Mouse (Mus musculus): ENCODE measurements around the gene Il17re. TPM values are rescaled to one million over a fixed set of nuclear protein-coding genes. Genes with fewer than 3 reads are reported as not detected.

Gene Il17re
- polyA plus RNA-seq, 1 experiment from 2014 or later, result 3.6 TPM

GRCm38 (mm10) chr6:113478906-113479305, 20.6 kb downstream of the Il17re start:
- Histone ChIP-seq H3K27me3 (ENCODE audit: insufficient read depth, poor library complexity, severe bottlenecking) (peaks cover 70% of the 10 kb centered on the region), H3K36me3 (no peaks in the 10 kb centered on the region)
- no peak for DNase-seq (ENCODE audit: low spot score)

GRCm38 (mm10) chr6:113480555-113481373, 22.5 kb downstream of the Il17re start:
- H3K27me3 ChIP-seq (ENCODE audit: insufficient read depth, poor library complexity, severe bottlenecking), result peaks cover 61% of the 10 kb centered on the region
- H3K4me1 ChIP-seq, result peaks cover 29% of the 10 kb centered on the region
- H3K27ac ChIP-seq, result no peak overlapping the region
- no peaks in the 10 kb centered on the region for H3K9me3 ChIP-seq
- 56% methylated on average over 18 of the region's 18 CpGs for WGBS
- H3K4me3 ChIP-seq, result no peak overlapping the region
- no peak for DNase-seq (ENCODE audit: low spot score)
- no peaks in the 10 kb centered on the region for H3K36me3 ChIP-seq

More at GRCm38 (mm10) chr6:113478906-113479305, 20.6 kb downstream of the Il17re start:
- WGBS, result 86% methylated on average over 10 of the region's 10 CpGs
- no peak overlapping the region for H3K27ac ChIP-seq
- no peak overlapping the region for H3K4me3 ChIP-seq
- no peaks in the 10 kb centered on the region for H3K9me3 ChIP-seq
- peaks cover 24% of the 10 kb centered on the region for H3K4me1 ChIP-seq

GRCm38 (mm10) chr6:113482477-113483099, 24.3 kb downstream of the Il17re start:
- no peaks in the 10 kb centered on the region for H3K9me3 ChIP-seq
- DNase-seq (ENCODE audit: low spot score), result peak; percentile 85
- 1% methylated on average over 65 of the region's 65 CpGs for WGBS
- peaks cover 45% of the 10 kb centered on the region for H3K27me3 ChIP-seq (ENCODE audit: insufficient read depth, poor library complexity, severe bottlenecking)
- H3K36me3 ChIP-seq, result peaks cover 6% of the 10 kb centered on the region; the same call in 1 of the 2 replicates
- H3K4me1 ChIP-seq, result peaks cover 29% of the 10 kb centered on the region
- H3K27ac ChIP-seq, result peak overlapping the region; percentile 93
- H3K4me3 ChIP-seq, result peak overlapping the region; percentile 77

- Histone ChIP-seq H3K27ac (peak within 1 kb of the TSS; percentile 93), H3K4me3 (peak within 1 kb of the TSS; percentile 77), H3K27me3 (ENCODE audit: insufficient read depth, poor library complexity, severe bottlenecking) (peaks cover 42% of the 10 kb centered on the region), H3K36me3 (peaks cover 12% of the 10 kb centered on the region), H3K9me3 (no peaks in the 10 kb centered on the region), H3K4me1 (peaks cover 29% of the 10 kb centered on the region)
- under 1% methylated on average over 26 of the region's 26 CpGs for WGBS
- peak; percentile 98 for DNase-seq (ENCODE audit: low spot score)
Observed at GRCm38 (mm10) chr6:113483100-113483615, 24.9 kb downstream of the Il17re start, which contains the start of gene Creld1. Gene Creld1, plus strand, starts transcription at chr6:113483297.

GRCm38 (mm10) chr6:113483729-113484128, 25.4 kb downstream of the Il17re start:
- peaks cover 17% of the 10 kb centered on the region for H3K36me3 ChIP-seq
- no peaks in the 10 kb centered on the region for H3K9me3 ChIP-seq
- peaks cover 41% of the 10 kb centered on the region for H3K27me3 ChIP-seq (ENCODE audit: insufficient read depth, poor library complexity, severe bottlenecking)
- WGBS, result 15% methylated on average over 10 of the region's 10 CpGs
- peak overlapping the region; percentile 77 for H3K4me3 ChIP-seq
- H3K27ac ChIP-seq, result peak overlapping the region; percentile 93
- DNase-seq (ENCODE audit: low spot score), result no peak
- peaks cover 29% of the 10 kb centered on the region for H3K4me1 ChIP-seq

GRCm38 (mm10) chr6:113487125-113487576, 28.9 kb downstream of the Il17re start:
- peaks cover 48% of the 10 kb centered on the region for H3K36me3 ChIP-seq
- no peak overlapping the region for H3K4me3 ChIP-seq
- WGBS, result 65% methylated on average over 7 of the region's 7 CpGs
- no peak overlapping the region for H3K27ac ChIP-seq
- DNase-seq (ENCODE audit: low spot score), result no peak
- H3K27me3 ChIP-seq (ENCODE audit: insufficient read depth, poor library complexity, severe bottlenecking), result peaks cover 7% of the 10 kb centered on the region
- H3K4me1 ChIP-seq, result peaks cover 17% of the 10 kb centered on the region
- no peaks in the 10 kb centered on the region for H3K9me3 ChIP-seq

GRCm38 (mm10) chr6:113489410-113489809, 31.1 kb downstream of the Il17re start:
- peaks cover 60% of the 10 kb centered on the region for H3K36me3 ChIP-seq

GRCm38 (mm10) chr6:113492101-113492864, 34.0 kb downstream of the Il17re start:
- peaks cover 41% of the 10 kb centered on the region for H3K27me3 ChIP-seq (ENCODE audit: insufficient read depth, poor library complexity, severe bottlenecking)
- no peak overlapping the region for H3K27ac ChIP-seq
- H3K4me1 ChIP-seq, result peaks cover 19% of the 10 kb centered on the region
- 63% methylated on average over 24 of the region's 24 CpGs for WGBS
- H3K4me3 ChIP-seq, result no peak overlapping the region
- H3K9me3 ChIP-seq, result no peaks in the 10 kb centered on the region
- DNase-seq (ENCODE audit: low spot score), result no peak
- H3K36me3 ChIP-seq, result peaks cover 58% of the 10 kb centered on the region

More at GRCm38 (mm10) chr6:113489410-113489809, 31.1 kb downstream of the Il17re start:
- 95% methylated on average over 14 of the region's 14 CpGs for WGBS
- no peak overlapping the region for H3K4me3 ChIP-seq
- peaks cover 12% of the 10 kb centered on the region; the same call in 1 of the 2 replicates for H3K27me3 ChIP-seq (ENCODE audit: insufficient read depth, poor library complexity, severe bottlenecking)
- DNase-seq (ENCODE audit: low spot score), result no peak
- no peak overlapping the region for H3K27ac ChIP-seq
- H3K4me1 ChIP-seq, result peaks cover 4% of the 10 kb centered on the region
- no peaks in the 10 kb centered on the region for H3K9me3 ChIP-seq

GRCm38 (mm10) chr6:113494258-113494788, 36.0 kb downstream of the Il17re start:
- H3K27ac ChIP-seq, result peak overlapping the region; percentile 83
- WGBS, result under 1% methylated on average over 49 of the region's 54 CpGs
- H3K9me3 ChIP-seq, result no peaks in the 10 kb centered on the region
- peak overlapping the region; percentile 62 for H3K4me3 ChIP-seq
- DNase-seq (ENCODE audit: low spot score), result peak; percentile 90
- peaks cover 38% of the 10 kb centered on the region for H3K36me3 ChIP-seq
- peaks cover 53% of the 10 kb centered on the region for H3K27me3 ChIP-seq (ENCODE audit: insufficient read depth, poor library complexity, severe bottlenecking)
- H3K4me1 ChIP-seq, result peaks cover 23% of the 10 kb centered on the region

- Histone ChIP-seq H3K4me1 (peaks cover 23% of the 10 kb centered on the region), H3K9me3 (no peaks in the 10 kb centered on the region), H3K27me3 (ENCODE audit: insufficient read depth, poor library complexity, severe bottlenecking) (peaks cover 60% of the 10 kb centered on the region), H3K36me3 (peaks cover 30% of the 10 kb centered on the region), H3K27ac (peak overlapping the region; percentile 83), H3K4me3 (peak overlapping the region; percentile 62)
- WGBS, result 25% methylated on average over 28 of the region's 28 CpGs
- no peak for DNase-seq (ENCODE audit: low spot score)
Observed at GRCm38 (mm10) chr6:113495071-113495675, 36.9 kb downstream of the Il17re start.

GRCm38 (mm10) chr6:113499346-113499745, 41.1 kb downstream of the Il17re start:
- H3K27me3 ChIP-seq (ENCODE audit: insufficient read depth, poor library complexity, severe bottlenecking), result peaks cover 80% of the 10 kb centered on the region
- H3K9me3 ChIP-seq, result no peaks in the 10 kb centered on the region
- no peak overlapping the region for H3K27ac ChIP-seq
- no peaks in the 10 kb centered on the region for H3K36me3 ChIP-seq
- H3K4me1 ChIP-seq, result peaks cover 28% of the 10 kb centered on the region
- WGBS, result 66% methylated on average over 6 of the region's 6 CpGs
- DNase-seq (ENCODE audit: low spot score), result no peak
- H3K4me3 ChIP-seq, result no peak overlapping the region

All from heart, embryonic 10.5 days (tissue).